Mouse (Mus musculus): ENCODE measurements around the gene Fam129b.

Gene Fam129b

GRCm38 (mm10) chr2:32927624-32928234, 51.8 kb downstream of the Fam129b start:
- peak; percentile 56 for DNase-seq

GRCm38 (mm10) chr2:32928235-32928946, 52.5 kb downstream of the Fam129b start:
- DNase-seq, result peak; percentile 91

GRCm38 (mm10) chr2:32928947-32929829, 53.3 kb downstream of the Fam129b start:
- no peak for DNase-seq

GRCm38 (mm10) chr2:32931730-32932129, 55.8 kb downstream of the Fam129b start:
- no peak for DNase-seq

- no peak for DNase-seq
Observed at GRCm38 (mm10) chr2:32938741-32939140, 62.8 kb downstream of the Fam129b start.

- DNase-seq, result peak; percentile 73
Observed at GRCm38 (mm10) chr2:32939418-32939817, 63.5 kb downstream of the Fam129b start.

- DNase-seq, result no peak
Observed at GRCm38 (mm10) chr2:32940483-32940882, 64.6 kb downstream of the Fam129b start.

- DNase-seq, result no peak
Observed at GRCm38 (mm10) chr2:32947454-32947853, 71.5 kb downstream of the Fam129b start.

GRCm38 (mm10) chr2:32954581-32954980, 78.7 kb downstream of the Fam129b start:
- DNase-seq, result no peak

GRCm38 (mm10) chr2:32957344-32957743, 81.4 kb downstream of the Fam129b start:
- DNase-seq, result peak; percentile 44

- no peak for DNase-seq
Observed at GRCm38 (mm10) chr2:32960273-32960672, 84.4 kb downstream of the Fam129b start.

- peak; percentile 98 for DNase-seq
Observed at GRCm38 (mm10) chr2:32961192-32961995, 85.5 kb downstream of the Fam129b start, which contains the start of the genes Rpl12 and Lrsam1. Rpl12 (plus strand) TSS chr2:32961559. Lrsam1 (minus strand) TSS chr2:32961614.

GRCm38 (mm10) chr2:32962062-32962874, 86.4 kb downstream of the Fam129b start:
- no peak for DNase-seq

- no peak for DNase-seq
Observed at GRCm38 (mm10) chr2:32962875-32963220, 86.9 kb downstream of the Fam129b start.

GRCm38 (mm10) chr2:32963544-32963943, 87.6 kb downstream of the Fam129b start:
- DNase-seq, result no peak

GRCm38 (mm10) chr2:32963981-32964380, 88.1 kb downstream of the Fam129b start:
- no peak for DNase-seq

- DNase-seq, result no peak
Observed at GRCm38 (mm10) chr2:32964659-32965457, 88.9 kb downstream of the Fam129b start.

GRCm38 (mm10) chr2:32965511-32966183, 89.7 kb downstream of the Fam129b start:
- no peak for DNase-seq

GRCm38 (mm10) chr2:32966184-32966688, 90.3 kb downstream of the Fam129b start:
- DNase-seq, result no peak

All from lung, postnatal 10 days (tissue).